Mouse (Mus musculus): ENCODE data around the gene Trim27.

DNA sequence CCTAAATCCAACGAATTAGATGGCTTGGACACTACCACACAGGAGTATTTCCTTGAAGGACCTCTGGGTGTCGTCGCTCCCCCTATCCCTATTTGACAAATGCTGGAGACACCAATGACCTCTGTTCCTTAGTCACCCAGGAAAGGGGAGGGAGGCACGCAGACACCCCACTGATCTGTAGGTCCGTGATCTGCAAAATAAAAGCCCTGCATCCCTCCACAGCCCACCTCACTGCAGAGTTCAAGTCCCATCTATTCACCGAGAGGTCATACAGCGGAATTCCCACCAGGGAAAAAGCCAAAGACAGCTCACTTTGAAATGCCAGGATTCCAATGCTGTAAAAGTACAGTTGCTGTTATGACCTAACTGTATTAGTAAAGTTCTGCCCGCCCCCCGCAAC is 21.2 kb upstream of the Trim27 start:
- TF ChIP-seq CTCF (IDR thresholded peaks at IDR 0.05; ENCODE audit: low read depth, low read length): no peak
- TF ChIP-seq POLR2A (IDR thresholded peaks at IDR 0.05; ENCODE audit: borderline replicate concordance, low read depth, low read length): no peak

Data from bone marrow macrophage, adult 2 months (primary cell).